Mouse (Mus musculus): ENCODE measurements around the gene Rmdn3. TPM values are rescaled to one million over a fixed set of nuclear protein-coding genes. Genes with fewer than 3 reads are reported as not detected.

Rmdn3 gene
- 52.1 and 53.8 TPM in 2 replicates for polyA plus RNA-seq (2016; fragmentation: Nextera tagmentation; extraction: Ambion mirVana)

- H3K4me3 ChIP-seq, result peak within 1 kb of the TSS; percentile 100
- peaks cover 24% of the 10 kb centered on the region for H3K4me1 ChIP-seq
- H3K27me3 ChIP-seq (ENCODE audit: low read depth, poor library complexity, severe bottlenecking), result no peaks in the 10 kb centered on the region
- peak; percentile 97 for DNase-seq (ENCODE audit: low spot score)
- H3K27ac ChIP-seq, result peak within 1 kb of the TSS; percentile 88
- H3K9me3 ChIP-seq (replicated peaks), result no peaks in the 10 kb centered on the region
- H3K36me3 ChIP-seq, result peaks cover 31% of the 10 kb centered on the region
- WGBS, result 1% methylated on average over 57 of the region's 57 CpGs
Observed at GRCm38 (mm10) chr2:119156681-119157572, at the start of gene Rmdn3. Gene Rmdn3, minus strand, starts transcription at chr2:119157034.

- H3K27ac ChIP-seq, result no peak overlapping the region
- H3K36me3 ChIP-seq, result no peaks in the 10 kb centered on the region
- H3K27me3 ChIP-seq (ENCODE audit: low read depth, poor library complexity, severe bottlenecking), result no peaks in the 10 kb centered on the region
- DNase-seq (ENCODE audit: low spot score), result no peak
- whole genome bisulfite sequencing, result 86% methylated on average over 4 of the region's 4 CpGs
- H3K4me3 ChIP-seq, result no peak overlapping the region
- H3K9me3 ChIP-seq (replicated peaks), result no peaks in the 10 kb centered on the region
- H3K4me1 ChIP-seq, result peaks cover 18% of the 10 kb centered on the region
Observed at GRCm38 (mm10) chr2:119203871-119204460, 47.1 kb upstream of the Rmdn3 start.

GRCm38 (mm10) chr2:119202914-119203453, 46.1 kb upstream of the Rmdn3 start:
- H3K4me3 ChIP-seq, result no peak overlapping the region
- H3K36me3 ChIP-seq, result no peaks in the 10 kb centered on the region
- H3K9me3 ChIP-seq (replicated peaks), result no peaks in the 10 kb centered on the region
- no peak for DNase-seq (ENCODE audit: low spot score)
- no peaks in the 10 kb centered on the region for H3K27me3 ChIP-seq (ENCODE audit: low read depth, poor library complexity, severe bottlenecking)
- peaks cover 27% of the 10 kb centered on the region for H3K4me1 ChIP-seq
- 86% methylated on average over 5 of the region's 5 CpGs for WGBS
- no peak overlapping the region for H3K27ac ChIP-seq

- H3K27ac ChIP-seq, result peak overlapping the region; percentile 80; the same call in 1 of the 2 replicates
- no peak for DNase-seq (ENCODE audit: low spot score)
Observed at GRCm38 (mm10) chr2:119198934-119199333, 42.1 kb upstream of the Rmdn3 start.

GRCm38 (mm10) chr2:119198049-119198448, 41.2 kb upstream of the Rmdn3 start:
- Histone ChIP-seq H3K4me1 (peaks cover 50% of the 10 kb centered on the region), H3K9me3 (replicated peaks) (no peaks in the 10 kb centered on the region), H3K27me3 (ENCODE audit: low read depth, poor library complexity, severe bottlenecking) (no peaks in the 10 kb centered on the region), H3K36me3 (no peaks in the 10 kb centered on the region), H3K27ac (peak overlapping the region; percentile 80), H3K4me3 (no peak overlapping the region)
- no peak for DNase-seq (ENCODE audit: low spot score)
- 65% methylated on average over 1 of the region's 1 CpGs for WGBS

More at GRCm38 (mm10) chr2:119198934-119199333, 42.1 kb upstream of the Rmdn3 start:
- no peaks in the 10 kb centered on the region for H3K27me3 ChIP-seq (ENCODE audit: low read depth, poor library complexity, severe bottlenecking)
- H3K36me3 ChIP-seq, result no peaks in the 10 kb centered on the region
- WGBS, result 75% methylated on average over 3 of the region's 3 CpGs
- peaks cover 54% of the 10 kb centered on the region for H3K4me1 ChIP-seq
- no peaks in the 10 kb centered on the region for H3K9me3 ChIP-seq (replicated peaks)
- no peak overlapping the region for H3K4me3 ChIP-seq

- no peak overlapping the region for H3K4me3 ChIP-seq
- WGBS, result 83% methylated on average over 1 of the region's 1 CpGs
- H3K4me1 ChIP-seq, result peaks cover 48% of the 10 kb centered on the region
- no peaks in the 10 kb centered on the region for H3K27me3 ChIP-seq (ENCODE audit: low read depth, poor library complexity, severe bottlenecking)
- DNase-seq (ENCODE audit: low spot score), result no peak
- no peaks in the 10 kb centered on the region for H3K36me3 ChIP-seq
- H3K9me3 ChIP-seq (replicated peaks), result no peaks in the 10 kb centered on the region
- H3K27ac ChIP-seq, result peak overlapping the region; percentile 80
Observed at GRCm38 (mm10) chr2:119197493-119197892, 40.7 kb upstream of the Rmdn3 start.

- Histone ChIP-seq H3K27me3 (ENCODE audit: low read depth, poor library complexity, severe bottlenecking) (no peaks in the 10 kb centered on the region), H3K9me3 (replicated peaks) (no peaks in the 10 kb centered on the region), H3K4me3 (no peak overlapping the region), H3K36me3 (no peaks in the 10 kb centered on the region), H3K4me1 (peaks cover 48% of the 10 kb centered on the region), H3K27ac (peak overlapping the region; percentile 80)
- WGBS, result 8% methylated on average over 4 of the region's 4 CpGs
- DNase-seq (ENCODE audit: low spot score), result peak; percentile 73
Observed at GRCm38 (mm10) chr2:119196316-119197108, 39.7 kb upstream of the Rmdn3 start.

GRCm38 (mm10) chr2:119194140-119194539, 37.3 kb upstream of the Rmdn3 start:
- Histone ChIP-seq H3K4me3 (no peak overlapping the region), H3K27me3 (ENCODE audit: low read depth, poor library complexity, severe bottlenecking) (no peaks in the 10 kb centered on the region), H3K36me3 (no peaks in the 10 kb centered on the region), H3K4me1 (peaks cover 47% of the 10 kb centered on the region), H3K9me3 (replicated peaks) (no peaks in the 10 kb centered on the region), H3K27ac (no peak overlapping the region)
- 87% methylated on average over 5 of the region's 5 CpGs for WGBS
- no peak for DNase-seq (ENCODE audit: low spot score)

GRCm38 (mm10) chr2:119190969-119191368, 34.1 kb upstream of the Rmdn3 start:
- H3K27ac ChIP-seq, result no peak overlapping the region
- H3K4me3 ChIP-seq, result no peak overlapping the region
- WGBS, result 93% methylated on average over 5 of the region's 5 CpGs
- peaks cover 18% of the 10 kb centered on the region for H3K4me1 ChIP-seq
- H3K9me3 ChIP-seq (replicated peaks), result no peaks in the 10 kb centered on the region
- 0 out of 2 replicates have a peak, but pooled peaks cover 2% of the 10 kb centered on the region for H3K36me3 ChIP-seq
- no peaks in the 10 kb centered on the region for H3K27me3 ChIP-seq (ENCODE audit: low read depth, poor library complexity, severe bottlenecking)
- no peak for DNase-seq (ENCODE audit: low spot score)

GRCm38 (mm10) chr2:119189029-119189710, 32.3 kb upstream of the Rmdn3 start:
- Histone ChIP-seq H3K27ac (0 out of 2 replicates have a peak overlapping the region, but pooled peaks have one; percentile 20), H3K27me3 (ENCODE audit: low read depth, poor library complexity, severe bottlenecking) (no peaks in the 10 kb centered on the region), H3K36me3 (peaks cover 12% of the 10 kb centered on the region), H3K4me3 (peak overlapping the region; percentile 44), H3K4me1 (peaks cover 6% of the 10 kb centered on the region), H3K9me3 (replicated peaks) (no peaks in the 10 kb centered on the region)
- WGBS, result 7% methylated on average over 15 of the region's 15 CpGs
- peak; percentile 93 for DNase-seq (ENCODE audit: low spot score)

GRCm38 (mm10) chr2:119182914-119183313, 26.1 kb upstream of the Rmdn3 start:
- Histone ChIP-seq H3K27me3 (ENCODE audit: low read depth, poor library complexity, severe bottlenecking) (no peaks in the 10 kb centered on the region), H3K4me1 (peaks cover 3% of the 10 kb centered on the region; the same call in 1 of the 2 replicates), H3K27ac (no peak overlapping the region), H3K9me3 (replicated peaks) (no peaks in the 10 kb centered on the region), H3K4me3 (no peak overlapping the region), H3K36me3 (peaks cover 57% of the 10 kb centered on the region)
- DNase-seq (ENCODE audit: low spot score), result no peak
- WGBS, result 81% methylated on average over 7 of the region's 7 CpGs

GRCm38 (mm10) chr2:119177384-119177939, 20.6 kb upstream of the Rmdn3 start:
- H3K4me3 ChIP-seq, result no peak overlapping the region
- H3K27ac ChIP-seq, result no peak overlapping the region
- H3K4me1 ChIP-seq, result peaks cover 32% of the 10 kb centered on the region
- 89% methylated on average over 5 of the region's 5 CpGs for WGBS
- H3K36me3 ChIP-seq, result peaks cover 44% of the 10 kb centered on the region
- no peaks in the 10 kb centered on the region for H3K27me3 ChIP-seq (ENCODE audit: low read depth, poor library complexity, severe bottlenecking)
- no peak for DNase-seq (ENCODE audit: low spot score)
- H3K9me3 ChIP-seq (replicated peaks), result no peaks in the 10 kb centered on the region
